Mouse (Mus musculus): ENCODE data around the gene Fam178b.

DNA sequence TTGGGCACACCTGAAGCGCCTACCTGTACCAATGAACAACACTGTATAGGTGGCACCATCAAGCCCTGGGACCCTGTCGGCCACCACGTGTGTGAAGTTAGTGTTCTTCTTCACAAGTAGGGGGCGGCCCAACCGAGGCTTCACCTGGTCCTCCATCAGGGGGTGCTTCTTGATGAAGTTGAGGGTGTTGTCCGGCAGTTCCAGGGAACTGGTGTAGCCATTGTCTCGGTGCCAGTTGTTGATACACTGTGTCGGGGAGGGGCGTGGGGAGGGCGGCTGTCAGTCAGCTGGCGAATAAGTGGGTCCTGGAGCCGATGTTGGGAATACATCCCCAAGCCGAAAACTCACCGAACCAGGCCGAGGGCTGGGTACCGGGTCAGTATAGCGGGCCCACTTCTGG is 131.1 kb downstream of the Fam178b start:
- TF ChIP-seq CTCF (IDR thresholded peaks at IDR 0.05; ENCODE audit: low read depth, low read length) (no peak), POLR2AphosphoS5 (IDR thresholded peaks at IDR 0.05; ENCODE audit: insufficient replicate concordance, low read depth, low read length) (no peak), TAL1 (conservative IDR thresholded peaks at IDR 0.05; ENCODE audit: low read depth, low read length) (no peak), GATA1 (IDR thresholded peaks at IDR 0.05; ENCODE audit: borderline replicate concordance, low read length) (no peak), GATA2 (IDR thresholded peaks at IDR 0.05; ENCODE audit: borderline replicate concordance, low read depth, low read length) (no peak)

Measured in G1E (cell line).